21 mouse cellular contexts compared by ENCODE assay signal in genomic region chr3:131595546-131596245, GRCm38 (mm10). TPM values are rescaled to one million over a fixed set of nuclear protein-coding genes. Genes with fewer than 3 reads are reported as not detected.
A peak's percentile ranks its signal among the peaks of the same experiment; 100 is the strongest.
DNase-seq lines count a peak whose midpoint lies in the region; ATAC-seq and TF ChIP-seq lines count a peak whose summit lies in the region.
"Had no signal": no experiment of that assay in that cellular context is flagged by ENCODE, and none has a peak within 500 bp of the region (broad histone marks: within the 10 kb centered on the region; RNA-seq: fewer than 3 reads in every experiment).

No protein-coding gene starts in this region.

- no peak for TF ChIP-seq CTCF in kidney, postnatal 0 days (IDR thresholded peaks at IDR 0.05; ENCODE audit: low read depth)
- TF ChIP-seq CTCF in G1E (IDR thresholded peaks at IDR 0.05; ENCODE audit: low read depth, low read length): no peak

- no peaks in the 10 kb centered on the region for H3K4me1 ChIP-seq in kidney, postnatal 0 days (replicated peaks; ENCODE audit: insufficient read depth, low read length)
- H3K4me1 ChIP-seq in kidney, embryonic 15.5 days: no peaks in the 10 kb centered on the region
- no peaks in the 10 kb centered on the region for H3K4me1 ChIP-seq in G1E (ENCODE audit: insufficient read depth, low read depth, low read length)
- H3K4me1 ChIP-seq: hindbrain, embryonic 12.5 days had no signal

- ATAC-seq in kidney, postnatal 0 days (replicated peaks; ENCODE audit: low FRiP score, low read depth): 0 out of 2 replicates have a peak, but pooled peaks have one; percentile 21
- no peak for ATAC-seq in kidney, embryonic 15.5 days (replicated peaks; ENCODE audit: low FRiP score)
- ATAC-seq in G1E (ENCODE audit: extremely low read depth, insufficient number of reproducible peaks, low FRiP score, poor library complexity, severe bottlenecking): 0 out of 2 replicates have a peak, but pooled peaks have one; percentile 8
- no peak for ATAC-seq in inflammation-experienced regulatory T-cells, adult 6 months
- ATAC-seq: forebrain, postnatal 0 days; liver, postnatal 0 days had no signal

- no peak overlapping the region for H3K9ac ChIP-seq in kidney, postnatal 0 days (ENCODE audit: low read depth, low read length)
- no peak overlapping the region for H3K9ac ChIP-seq in kidney, embryonic 15.5 days
- H3K9ac ChIP-seq: embryonic facial prominence, embryonic 13.5 days; forebrain, postnatal 0 days; heart, embryonic 12.5 days; hindbrain, embryonic 12.5 days; liver, postnatal 0 days had no signal

- H3K27ac ChIP-seq in kidney, postnatal 0 days: no peak overlapping the region
- no peak overlapping the region for H3K27ac ChIP-seq in kidney, embryonic 15.5 days
- H3K27ac ChIP-seq: embryonic facial prominence, embryonic 13.5 days; hindbrain, embryonic 12.5 days; limb, embryonic 10.5 days had no signal

- H3K4me2 ChIP-seq in kidney, postnatal 0 days (ENCODE audit: low read length): no peak overlapping the region
- H3K4me2 ChIP-seq in kidney, embryonic 15.5 days: no peak overlapping the region
- H3K4me2 ChIP-seq: embryonic facial prominence, embryonic 13.5 days; heart, embryonic 12.5 days; hindbrain, embryonic 12.5 days had no signal

- H3K36me3 ChIP-seq in kidney, postnatal 0 days (ENCODE audit: insufficient read depth, low read length): peaks cover 12% of the 10 kb centered on the region
- peaks cover 56% of the 10 kb centered on the region for H3K36me3 ChIP-seq in kidney, embryonic 15.5 days
- peaks cover 71% of the 10 kb centered on the region for H3K36me3 ChIP-seq in G1E (replicated peaks)

- H3K27me3 ChIP-seq in kidney, postnatal 0 days (ENCODE audit: insufficient read depth, low read length): no peaks in the 10 kb centered on the region
- no peaks in the 10 kb centered on the region for H3K27me3 ChIP-seq in kidney, embryonic 15.5 days
- H3K27me3 ChIP-seq in G1E (ENCODE audit: insufficient read depth, low read length): no peaks in the 10 kb centered on the region
- H3K27me3 ChIP-seq: CH12.LX; embryonic facial prominence, embryonic 13.5 days; heart, embryonic 12.5 days; hindbrain, embryonic 12.5 days had no signal

- H3K9me3 ChIP-seq in kidney, postnatal 0 days (replicated peaks; ENCODE audit: low read length): no peaks in the 10 kb centered on the region
- no peaks in the 10 kb centered on the region for H3K9me3 ChIP-seq in kidney, embryonic 15.5 days (replicated peaks)
- peaks cover 3% of the 10 kb centered on the region for H3K9me3 ChIP-seq in G1E (replicated peaks)
- H3K9me3 ChIP-seq: embryonic facial prominence, embryonic 13.5 days; heart, embryonic 12.5 days; hindbrain, embryonic 12.5 days; limb, embryonic 10.5 days had no signal

- no peak overlapping the region for H3K4me3 ChIP-seq in kidney, postnatal 0 days (replicated peaks; ENCODE audit: low read depth, low read length)
- no peak overlapping the region for H3K4me3 ChIP-seq in kidney, embryonic 15.5 days (replicated peaks)
- H3K4me3 ChIP-seq in G1E (ENCODE audit: low read depth, low read length): no peak overlapping the region
- H3K4me3 ChIP-seq: embryonic facial prominence, embryonic 13.5 days; heart, embryonic 12.5 days; hindbrain, embryonic 12.5 days; limb, embryonic 10.5 days had no signal

- DNase-seq in adrenal gland, postnatal 14 days: peak; percentile 32
- no peak for DNase-seq in adrenal gland, adult 18-20 months (ENCODE audit: low spot score in 2 of 2)
- no peak for DNase-seq in kidney, postnatal 0 days (ENCODE audit: low spot score)
- DNase-seq in G1E (ENCODE audit: low spot score): no peak
- DNase-seq in fibroblast of lung, adult 2 months (ENCODE audit: low read depth): peak; percentile 14
- DNase-seq: cerebellum, adult 9-10 months; forebrain, postnatal 0 days; heart, postnatal 14 days; kidney, adult 9 months; kidney, postnatal 4 days; layer of hippocampus, adult 9-11 months; liver, postnatal 0 days; lung, postnatal 4 days; thymus, postnatal 36 days had no signal

- 86% methylated on average over 14 of the region's 14 CpGs for WGBS in kidney, postnatal 0 days
- 86% methylated on average over 14 of the region's 14 CpGs for WGBS in kidney, embryonic 15.5 days

RNA-seq across cellular contexts. Expression of gene Papss1, which starts 31.1 kb away (rescaled TPM):
- total RNA-seq in adrenal gland, postnatal 14 days (2021): 43.6 and 45.1 TPM in 2 replicates
- 10 to 100 TPM; 43.7 to 53.6 TPM for total RNA-seq in adrenal gland, adult 18-20 months (2021)
- 116 and 130 TPM in 2 replicates for polyA plus RNA-seq in kidney, postnatal 0 days (2015; fragmentation: Nextera tagmentation; extraction: Ambion mirVana)
- 98.8 and 103 TPM in 2 replicates for polyA plus RNA-seq in kidney, embryonic 15.5 days (2015; fragmentation: Nextera tagmentation; extraction: Ambion mirVana)
- 26.4 and 28.2 TPM in 2 replicates for total RNA-seq in G1E (2014; fragmentation: Nextera tagmentation)
- total RNA-seq in G1E (2017): 47.7 and 51.7 TPM in 2 replicates
- polyA plus RNA-seq in G1E (2012): 16.7 and 33.4 TPM in 2 replicates
- 10 to 100 TPM; 20.0 to 29.9 (median 20.4) TPM for polyA plus RNA-seq in inflammation-experienced regulatory T-cells, adult 6 months (2017; shearing (Covaris generic))

Comparison
In these comparisons a context has a peak if more than half of its experiments do, and no peak if none do; other contexts are left out.
1. DNase-seq: peak in adrenal gland, postnatal 14 days (single experiment) and fibroblast of lung, adult 2 months (single experiment); none in adrenal gland, adult 18-20 months (0 of 2), kidney, postnatal 0 days (single experiment) and G1E (single experiment).
2. ATAC-seq: peak in kidney, postnatal 0 days (single experiment) and G1E (single experiment); none in kidney, embryonic 15.5 days (single experiment) and inflammation-experienced regulatory T-cells, adult 6 months (single experiment).